Mouse (Mus musculus): ENCODE results near the gene Nmt1. TPM values are rescaled to one million over a fixed set of nuclear protein-coding genes. Genes with fewer than 3 reads are reported as not detected.

The Nmt1 gene
- total and polyA plus RNA-seq, 3 experiments = 84.5 to 205 (median 115) TPM

DNA sequence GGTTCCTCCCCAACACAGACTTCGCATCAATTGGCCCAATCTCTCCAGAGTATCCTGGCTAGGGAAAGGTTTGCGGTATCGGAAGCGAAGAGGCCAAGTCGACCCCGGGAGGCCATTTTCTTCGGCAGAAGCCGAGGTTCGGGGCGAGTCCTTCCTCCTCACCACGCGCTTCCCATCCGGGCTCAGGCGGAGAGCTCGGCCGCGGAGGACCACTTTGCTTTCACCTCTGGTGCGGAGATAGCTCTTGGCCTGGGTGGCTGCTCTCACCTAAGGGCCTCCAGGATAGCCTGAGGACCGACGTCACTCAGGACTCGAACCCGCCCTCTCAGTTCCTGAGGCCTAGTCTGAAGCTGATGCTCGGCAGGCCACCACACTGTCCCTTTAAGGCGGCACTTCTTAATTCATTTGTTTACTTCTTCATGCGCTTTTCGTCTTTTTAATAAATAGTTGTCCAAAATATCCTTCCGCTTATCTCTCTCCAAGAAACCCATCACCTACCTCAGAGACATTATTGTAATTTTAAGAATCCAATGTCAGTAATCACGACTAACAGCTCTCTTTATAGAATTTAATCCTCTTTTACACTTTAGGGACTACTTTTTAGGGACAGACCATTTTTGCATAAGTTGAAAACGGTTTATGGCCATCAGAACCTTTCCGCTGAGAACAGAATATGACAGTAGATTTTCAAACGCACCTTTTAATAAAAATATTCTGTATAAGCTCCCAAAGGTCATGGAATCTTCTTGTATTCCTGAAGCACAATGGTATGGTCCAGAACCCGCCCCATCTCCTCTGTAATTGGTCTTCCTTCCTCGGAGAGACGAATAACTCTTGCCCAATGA is 87.4 kb downstream of the Nmt1 start:
- dilution Hi-C loops (cut with MboI; ENCODE audit: extremely low pct_ligation_motif_present, extremely low pct_unique_long_range_greater_than_20kb, low sequenced_read_pairs) = no loop called here
- H3K9ac ChIP-seq (ENCODE audit: insufficient read depth, low read depth) = peak overlapping the region; percentile 95
- peak overlapping the region; percentile 74 to 84 (median 82) for H3K4me3 ChIP-seq (replicated peaks in 1 of 3; ENCODE audit: low read depth in 2 of 3, low read length in 2 of 3, poor library complexity in 1 of 3)
- no peaks in the 10 kb centered on the region for H3K27me3 ChIP-seq (replicated peaks)
- H3K4me2 ChIP-seq (ENCODE audit: insufficient read depth, low read depth, poor library complexity, severe bottlenecking) = peak overlapping the region; percentile 74
- peak overlapping the region; percentile 95 for H3K27ac ChIP-seq (ENCODE audit: insufficient read depth, low read depth)
- H3K4me1 ChIP-seq (ENCODE audit: control insufficient read depth in 1 of 2, insufficient read depth in 2 of 2) = peaks cover 6 to 26% of the 10 kb centered on the region in 2 experiments; a peak in 3 of 4 replicates
- H3K79me2 ChIP-seq (replicated peaks; ENCODE audit: control insufficient read depth, extremely low read depth, insufficient read depth, poor library complexity, severe bottlenecking) = peaks cover 22% of the 10 kb centered on the region
- in situ Hi-C loops (cut with MboI; ENCODE audit: low pct_ligation_motif_present, low pct_unique_long_range_greater_than_20kb, low sequenced_read_pairs) = no loop called here
- peaks cover 8 to 38% of the 10 kb centered on the region in 2 experiments for H3K36me3 ChIP-seq (replicated peaks in 1 of 2; ENCODE audit: control insufficient read depth in 1 of 2, insufficient read depth in 1 of 2, low read length in 1 of 2)
- no peaks in the 10 kb centered on the region for H3K9me3 ChIP-seq (replicated peaks; ENCODE audit: low read length)
- peak; percentile 96 for DNase-seq (ENCODE audit: extremely low read depth)
- TF ChIP-seq POLR2A (IDR thresholded peaks at IDR 0.05; ENCODE audit: low read depth, low read length) (peak; percentile 92), MEF2A (IDR thresholded peaks at IDR 0.05; ENCODE audit: borderline replicate concordance, low read depth, low read length) (peak; percentile 81; the same call in 1 of the 2 replicates), JUND (conservative IDR thresholded peaks at IDR 0.05; ENCODE audit: low read depth, low read length) (peak; percentile 64; the same call in 1 of the 2 replicates), BHLHE40 (IDR thresholded peaks at IDR 0.05; ENCODE audit: low read depth, low read length) (peak; percentile 69), CHD1 (IDR thresholded peaks at IDR 0.05; ENCODE audit: low read depth, low read length) (peak; percentile 100), E2F4 (IDR thresholded peaks at IDR 0.05; ENCODE audit: insufficient replicate concordance, low read depth, low read length) (peak; percentile 82; the same call in 1 of the 2 replicates), CTCF (conservative IDR thresholded peaks at IDR 0.05 in 1 of 2, IDR thresholded peaks at IDR 0.05 in 1 of 2; ENCODE audit: low read depth in 2 of 2, low read length in 2 of 2) (no peak), TBP (conservative IDR thresholded peaks at IDR 0.05; ENCODE audit: low read depth, low read length) (peak; percentile 96), MXI1 (IDR thresholded peaks at IDR 0.05; ENCODE audit: low read depth, low read length) (peak; percentile 85), SMC3 (IDR thresholded peaks at IDR 0.05; ENCODE audit: low read depth, low read length) (no peak), USF1 (IDR thresholded peaks at IDR 0.05; ENCODE audit: low read depth, low read length) (no peak), ZKSCAN1 (IDR thresholded peaks at IDR 0.05; ENCODE audit: borderline replicate concordance, low read depth, low read length) (peak; percentile 23; the same call in 1 of the 2 replicates), MAX (IDR thresholded peaks at IDR 0.05; ENCODE audit: low read length) (peak; percentile 92), ETS1 (conservative IDR thresholded peaks at IDR 0.05; ENCODE audit: low read depth, low read length) (peak; percentile 62), UBTF (IDR thresholded peaks at IDR 0.05; ENCODE audit: low read depth, low read length) (peak; percentile 95), ZMIZ1 (IDR thresholded peaks at IDR 0.05; ENCODE audit: low read depth, low read length) (peak; percentile 98), ZC3H11A (IDR thresholded peaks at IDR 0.05; ENCODE audit: low read depth, low read length) (no peak), POLR2AphosphoS2 (IDR thresholded peaks at IDR 0.05; ENCODE audit: low read depth, low read length) (peak; percentile 77; the same call in 1 of the 2 replicates), JUN (IDR thresholded peaks at IDR 0.05; ENCODE audit: insufficient read depth, low read depth, low read length) (no peak; the same call in 1 of the 2 replicates), CHD2 (IDR thresholded peaks at IDR 0.05; ENCODE audit: low read length) (peak; percentile 53), PAX5 (IDR thresholded peaks at IDR 0.05; ENCODE audit: low read length) (no peak), NELFE (IDR thresholded peaks at IDR 0.05; ENCODE audit: low read depth, low read length) (peak; percentile 96), MAZ (IDR thresholded peaks at IDR 0.05; ENCODE audit: low read depth, low read length) (peak; percentile 73; the same call in 1 of the 2 replicates), EP300 (IDR thresholded peaks at IDR 0.05; ENCODE audit: low read length) (peak; percentile 4; the same call in 1 of the 2 replicates), ZNF384 (IDR thresholded peaks at IDR 0.05; ENCODE audit: low read depth, low read length) (peak; percentile 72), RCOR1 (conservative IDR thresholded peaks at IDR 0.05; ENCODE audit: low read depth, low read length) (peak; percentile 86; the same call in 1 of the 2 replicates), MAFK (IDR thresholded peaks at IDR 0.05; ENCODE audit: insufficient replicate concordance, low read length) (no peak), USF2 (conservative IDR thresholded peaks at IDR 0.05; ENCODE audit: low read depth, low read length) (no peak; the same call in 1 of the 2 replicates), IRF4 (IDR thresholded peaks at IDR 0.05; ENCODE audit: low read depth, low read length) (peak; percentile 77), KAT2A (IDR thresholded peaks at IDR 0.05; ENCODE audit: insufficient replicate concordance, low read length) (peak; percentile 97), MYC (IDR thresholded peaks at IDR 0.05; ENCODE audit: low read depth, low read length) (peak; percentile 84), NRF1 (IDR thresholded peaks at IDR 0.05; ENCODE audit: low read depth, low read length) (peak; percentile 58), SIN3A (IDR thresholded peaks at IDR 0.05; ENCODE audit: low read length) (peak; percentile 96), GABPA (IDR thresholded peaks at IDR 0.05; ENCODE audit: insufficient replicate concordance, low read depth, low read length) (no peak; the same call in 1 of the 2 replicates), HCFC1 (IDR thresholded peaks at IDR 0.05; ENCODE audit: low read depth, low read length) (peak; percentile 65), TCF12 (IDR thresholded peaks at IDR 0.05; ENCODE audit: low read depth, low read length) (peak; percentile 93), ELF1 (IDR thresholded peaks at IDR 0.05; ENCODE audit: low read depth, low read length) (peak; percentile 72)
